In the genomic region with DNA sequence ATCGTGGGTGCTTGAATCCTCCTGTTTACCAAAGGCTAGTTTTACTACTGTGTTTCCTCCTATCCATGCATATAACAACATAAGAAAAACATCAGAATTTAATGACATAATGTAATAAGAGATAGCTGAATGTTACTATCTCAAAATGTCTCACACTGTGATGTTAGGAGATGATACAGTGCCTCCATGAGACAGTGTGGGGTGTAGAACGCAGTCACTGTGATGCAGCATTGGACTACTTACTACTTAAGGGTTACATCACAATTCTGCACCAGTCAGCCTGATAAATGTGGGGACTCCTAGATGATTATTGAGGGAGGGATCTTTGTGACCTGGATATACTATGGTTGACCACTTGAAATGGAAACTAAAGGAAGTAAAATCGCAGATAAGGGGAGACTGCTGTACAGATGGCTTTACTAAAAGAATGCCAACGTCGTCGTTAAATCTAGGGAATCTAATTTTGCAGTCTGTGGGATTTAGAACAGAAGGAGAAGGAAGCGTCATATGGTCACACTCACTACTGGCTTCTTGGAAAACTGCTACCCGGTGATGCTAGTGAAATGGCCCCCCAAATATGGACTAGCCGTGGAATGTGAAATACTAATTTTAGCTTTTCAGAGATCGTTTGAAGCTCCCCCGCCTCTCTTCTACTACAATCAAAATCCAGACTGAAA, we compare ENCODE assay signal across 21 mouse cellular contexts.
A peak's percentile ranks its signal among the peaks of the same experiment; 100 is the strongest.
DNase-seq lines count a peak whose midpoint lies in the region; TF ChIP-seq lines count a peak whose summit lies in the region.
"Had no signal": no experiment of that assay in that cellular context is flagged by ENCODE, and none has a peak within 500 bp of the region (broad histone marks: within the 10 kb centered on the region; RNA-seq: fewer than 3 reads in every experiment).

No protein-coding gene starts in this region.

- peak; percentile 37 for DNase-seq in cerebellum, adult 9-11 months
- no peak for DNase-seq in cerebellum, adult 8-10 months
- DNase-seq in layer of hippocampus, adult 2 months (ENCODE audit: low spot score in 2 of 2) = peak in 1 of 2 experiments; percentile 41
- no peak for DNase-seq in layer of hippocampus, postnatal 36 days
- DNase-seq in left cerebral cortex, postnatal 36 days (ENCODE audit: low spot score in 2 of 2) = peak; percentile 30 to 43
- no peak for DNase-seq in gastrocnemius, adult 8-10 months (ENCODE audit: low spot score in 2 of 2)
- no peak for DNase-seq in kidney, adult 8-10 months
- DNase-seq: adrenal gland, postnatal 14 days; embryo, embryonic 11 days; gastrocnemius, postnatal 14 days; heart, adult 18-20 months; heart, postnatal 36 days; kidney, postnatal 4 days; liver; retina, postnatal 1 day had no signal

- no peak for TF ChIP-seq CTCF in layer of hippocampus, adult 2 months (conservative IDR thresholded peaks at IDR 0.05)
- no peak for TF ChIP-seq CTCF in cortical plate, adult 2 months (IDR thresholded peaks at IDR 0.05; ENCODE audit: extremely low read depth, insufficient read depth, low read length)

- no peak overlapping the region for H3K4me3 ChIP-seq in layer of hippocampus, adult 2 months
- H3K4me3 ChIP-seq in cortical plate, adult 2 months (ENCODE audit: insufficient read depth, low read length) = no peak overlapping the region
- H3K4me3 ChIP-seq: intestine, embryonic 15.5 days; kidney, embryonic 15.5 days; midbrain, embryonic 12.5 days had no signal

- intact Hi-C loops in left cerebral cortex, postnatal 36 days (cut with DNase I) = loop anchor here (2.0 kb wide), 1 partner anchor 258 kb away; no protein-coding TSS in a partner anchor

- H3K27ac ChIP-seq in layer of hippocampus, adult 2 months = peak overlapping the region; percentile 75
- H3K27ac ChIP-seq in cortical plate, adult 2 months (ENCODE audit: insufficient read depth, low read length) = peak overlapping the region; percentile 79
- H3K27ac ChIP-seq: hindbrain, embryonic 14.5 days; intestine, embryonic 15.5 days; kidney, embryonic 15.5 days; midbrain, embryonic 12.5 days; stomach, postnatal 0 days had no signal

- no peaks in the 10 kb centered on the region; the same call in 1 of the 2 replicates for H3K4me1 ChIP-seq in cortical plate, adult 2 months (ENCODE audit: control insufficient read depth, insufficient read depth, low read length)
- H3K4me1 ChIP-seq: intestine, embryonic 15.5 days; midbrain, embryonic 12.5 days had no signal

- no peak for TF ChIP-seq POLR2A in cortical plate, adult 2 months (IDR thresholded peaks at IDR 0.05; ENCODE audit: extremely low read depth, insufficient read depth, low read length)

Comparison
In these comparisons a context has a peak if more than half of its experiments do, and no peak if none do; other contexts are left out.
1. DNase-seq: peak in cerebellum, adult 9-11 months (single experiment) and left cerebral cortex, postnatal 36 days (2 of 2); none in cerebellum, adult 8-10 months (single experiment), layer of hippocampus, postnatal 36 days (0 of 2), gastrocnemius, adult 8-10 months (0 of 2) and kidney, adult 8-10 months (0 of 2).